Mouse (Mus musculus) frontal cortex, postnatal 25 days (tissue): ENCODE results near the gene Fam193a.

Experiments used
- DNase-seq, 2 experiments: peaks; one replicate each; pipeline ENCODE4 v3.0.0; 2022; ENCODE audit warnings: low spot score in 2 of 2

The Fam193a gene

GRCm38 (mm10) chr5:34369341-34370021 lies at the start of gene Fam193a:
Gene Fam193a, plus strand, starts transcription at chr5:34369933.
- peak; percentile 87 to 94 for DNase-seq

GRCm38 (mm10) chr5:34321236-34321635 lies 48.5 kb upstream of the Fam193a start:
- no peak for DNase-seq

- no peak for DNase-seq
Measured at GRCm38 (mm10) chr5:34325286-34325685, 44.4 kb upstream of the Fam193a start.

- DNase-seq: no peak
Measured at GRCm38 (mm10) chr5:34326249-34326691, 43.5 kb upstream of the Fam193a start.

GRCm38 (mm10) chr5:34326875-34327576 lies 42.7 kb upstream of the Fam193a start:
- no peak for DNase-seq

GRCm38 (mm10) chr5:34330136-34330535 lies 39.6 kb upstream of the Fam193a start:
- DNase-seq: no peak

- no peak for DNase-seq
Measured at GRCm38 (mm10) chr5:34334081-34334480, 35.7 kb upstream of the Fam193a start.

- DNase-seq: no peak
Measured at GRCm38 (mm10) chr5:34335539-34336096, 34.1 kb upstream of the Fam193a start.

GRCm38 (mm10) chr5:34336097-34336774 lies 33.5 kb upstream of the Fam193a start, which contains the start of gene Rnf4:
Gene Rnf4, plus strand, starts transcription at chr5:34336289.
- DNase-seq: peak; percentile 91 to 97

GRCm38 (mm10) chr5:34336775-34337450 lies 32.8 kb upstream of the Fam193a start:
- DNase-seq: peak in 1 of 2 experiments; percentile 12

- DNase-seq: no peak
Measured at GRCm38 (mm10) chr5:34340246-34340645, 29.5 kb upstream of the Fam193a start.

GRCm38 (mm10) chr5:34352084-34352631 lies 17.6 kb upstream of the Fam193a start:
- no peak for DNase-seq

- DNase-seq: no peak
Measured at GRCm38 (mm10) chr5:34360261-34360660, 9.5 kb upstream of the Fam193a start.

- no peak for DNase-seq
Measured at GRCm38 (mm10) chr5:34363115-34363514, 6.6 kb upstream of the Fam193a start.

- no peak for DNase-seq
Measured at GRCm38 (mm10) chr5:34368551-34369290, 1.0 kb upstream of the Fam193a start.

- DNase-seq: peak; percentile 17 to 28
Measured at GRCm38 (mm10) chr5:34370022-34370823, 490 bp downstream of the Fam193a start.

- DNase-seq: no peak
Measured at GRCm38 (mm10) chr5:34370840-34371239, 1.1 kb downstream of the Fam193a start.

GRCm38 (mm10) chr5:34372141-34372540 lies 2.4 kb downstream of the Fam193a start:
- DNase-seq: no peak

- no peak for DNase-seq
Measured at GRCm38 (mm10) chr5:34372541-34372940, 2.8 kb downstream of the Fam193a start.

GRCm38 (mm10) chr5:34378787-34379186 lies 9.1 kb downstream of the Fam193a start:
- DNase-seq: no peak
